Mouse (Mus musculus) embryonic stem cell, embryonic (primary cell): ENCODE results near the gene Mosmo.

ENCODE experiments used
- CTCF ChIA-PET, 4 experiments: fragments of 300-600 bp in 2 of 4; fragments of 350-600 bp in 2 of 4; sonication (Branson Sonifier 250); formaldehyde crosslinking; loops; one replicate each; lab custom pipeline; 2022; ENCODE audit warnings: inconsistent platforms in 2 of 4; lab: Charles Lee
- POLR2A ChIA-PET, 4 experiments: fragments of 300-600 bp in 2 of 4; fragments of 350-600 bp in 2 of 4; sonication (Branson Sonifier 250); formaldehyde crosslinking; loops; one replicate each; lab custom pipeline; 2022; ENCODE audit warnings: antibody characterized with exemption in 4 of 4, inconsistent platforms in 1 of 4; lab: Charles Lee

Mosmo gene

GRCm38 (mm10) chr7:120690634-120691033 is 13.2 kb downstream of the Mosmo start:
- CTCF ChIA-PET: interaction anchor here in 3 of 4 experiments (0.5 to 1.5 kb wide), 9 partner anchors 12 to 48 kb away, joined by 3 to 8 read pairs (median 4); partner anchors contain the start of gene Pdzd9 (in 1 of the 3)
- POLR2A ChIA-PET: interaction anchor here in 3 of 4 experiments (0.7 to 4.2 kb wide), 6 partner anchors 12 to 49 kb away, joined by 3 to 18 read pairs (median 4); partner anchors contain the start of gene Vwa3a (in 1 of the 3)

- ChIA-PET CTCF (interaction anchor here in 1 of 4 experiments (0.9 to 1.0 kb wide), 2 partner anchors 19 to 59 kb away, joined by 3 to 4 read pairs; partner anchors contain the start of gene Uqcrc2), POLR2A (interaction anchor here in 3 of 4 experiments (0.7 to 2.9 kb wide), 5 partner anchors 19 to 44 kb away, joined by 3 to 7 read pairs (median 5); no protein-coding TSS in a partner anchor)
Observed at GRCm38 (mm10) chr7:120693831-120694375, 16.5 kb downstream of the Mosmo start.

GRCm38 (mm10) chr7:120695196-120695595 is 17.8 kb downstream of the Mosmo start:
- POLR2A ChIA-PET: interaction anchor here (0.5 to 2.1 kb wide), 23 partner anchors 8 to 474 kb away, joined by 3 to 12 read pairs (median 4); partner anchors contain the start of genes Vwa3a (in 2 of the 4), Cdr2 (in 1 of the 4) and Mfsd13b (in 1 of the 4)
- CTCF ChIA-PET: interaction anchor here in 2 of 4 experiments (0.8 to 1.1 kb wide), 3 partner anchors 32 to 52 kb away, joined by 3 read pairs; no protein-coding TSS in a partner anchor

GRCm38 (mm10) chr7:120695641-120696040 is 18.2 kb downstream of the Mosmo start:
- ChIA-PET CTCF (interaction anchor here in 1 of 4 experiments (1.0 to 1.1 kb wide), 2 partner anchors 32 to 53 kb away, joined by 3 read pairs; no protein-coding TSS in a partner anchor), POLR2A (interaction anchor here (0.5 to 2.1 kb wide), 25 partner anchors 8 to 474 kb away, joined by 3 to 12 read pairs (median 4); partner anchors contain the start of genes Vwa3a (in 2 of the 4), Cdr2 (in 1 of the 4) and Mfsd13b (in 1 of the 4))

- CTCF ChIA-PET: no interaction called here
- POLR2A ChIA-PET: interaction anchor here in 3 of 4 experiments (0.6 to 2.1 kb wide), 7 partner anchors 17 to 43 kb away, joined by 3 to 12 read pairs (median 7); partner anchors contain the start of gene Vwa3a (in 1 of the 3)
Observed at GRCm38 (mm10) chr7:120696331-120696730, 18.9 kb downstream of the Mosmo start.

- ChIA-PET CTCF (no interaction called here), POLR2A (interaction anchor here in 3 of 4 experiments (0.6 to 2.2 kb wide), 7 partner anchors 8 to 43 kb away, joined by 3 to 12 read pairs (median 4); no protein-coding TSS in a partner anchor)
Observed at GRCm38 (mm10) chr7:120699586-120699985, 22.2 kb downstream of the Mosmo start.

- ChIA-PET POLR2A (interaction anchor here in 2 of 4 experiments (0.7 to 3.0 kb wide), 5 partner anchors 9 to 19 kb away, joined by 3 to 13 read pairs (median 3); no protein-coding TSS in a partner anchor), CTCF (no interaction called here)
Observed at GRCm38 (mm10) chr7:120703888-120704287, 26.5 kb downstream of the Mosmo start.

- ChIA-PET CTCF (no interaction called here), POLR2A (interaction anchor here in 2 of 4 experiments (0.8 to 2.6 kb wide), 6 partner anchors 10 to 26 kb away, joined by 3 to 12 read pairs (median 8); no protein-coding TSS in a partner anchor)
Observed at GRCm38 (mm10) chr7:120712071-120712470, 34.7 kb downstream of the Mosmo start.

GRCm38 (mm10) chr7:120713225-120713624 is 35.8 kb downstream of the Mosmo start:
- ChIA-PET CTCF (interaction anchor here (0.5 to 1.6 kb wide), 8 partner anchors 12 to 113 kb away, joined by 3 to 8 read pairs (median 4); no protein-coding TSS in a partner anchor), POLR2A (interaction anchor here (0.6 to 2.6 kb wide), 42 partner anchors 9 to 1345 kb away, joined by 3 to 17 read pairs (median 5); partner anchors contain the start of genes Eef2k (in 1 of the 4), Mfsd13b (in 1 of the 4), Uqcrc2 (in 1 of the 4) and Vwa3a (in 1 of the 4))

GRCm38 (mm10) chr7:120713951-120714350 is 36.5 kb downstream of the Mosmo start:
- CTCF ChIA-PET: interaction anchor here in 2 of 4 experiments (1.0 to 1.6 kb wide), 5 partner anchors 13 to 113 kb away, joined by 3 to 6 read pairs (median 4); no protein-coding TSS in a partner anchor
- POLR2A ChIA-PET: interaction anchor here (0.6 to 2.6 kb wide), 40 partner anchors 8 to 1129 kb away, joined by 3 to 17 read pairs (median 6); partner anchors contain the start of genes Eef2k (in 1 of the 4), Mfsd13b (in 1 of the 4), Mosmo (in 1 of the 4) and Uqcrc2 (in 1 of the 4)

- ChIA-PET POLR2A (interaction anchor here in 2 of 4 experiments (0.9 to 2.6 kb wide), 4 partner anchors 13 to 25 kb away, joined by 3 to 7 read pairs (median 6); no protein-coding TSS in a partner anchor), CTCF (interaction anchor here in 1 of 4 experiments (2.5 kb wide), 1 partner anchor 10 kb away, joined by 10 read pairs; no protein-coding TSS in a partner anchor)
Observed at GRCm38 (mm10) chr7:120717261-120717660, 39.8 kb downstream of the Mosmo start.

GRCm38 (mm10) chr7:120721051-120721450 is 43.6 kb downstream of the Mosmo start:
- ChIA-PET CTCF (no interaction called here), POLR2A (interaction anchor here in 2 of 4 experiments (1.0 to 7.1 kb wide), 8 partner anchors 7 to 110 kb away, joined by 3 to 57 read pairs (median 4); partner anchors contain the start of gene Vwa3a (in 2 of the 2))

GRCm38 (mm10) chr7:120721456-120721855 is 44.0 kb downstream of the Mosmo start:
- CTCF ChIA-PET: no interaction called here
- POLR2A ChIA-PET: interaction anchor here in 2 of 4 experiments (0.6 to 7.1 kb wide), 12 partner anchors 8 to 1158 kb away, joined by 3 to 57 read pairs (median 4); partner anchors contain the start of genes Vwa3a (in 2 of the 2) and Pdzd9 (in 1 of the 2)

GRCm38 (mm10) chr7:120722063-120722462 is 44.6 kb downstream of the Mosmo start:
- POLR2A ChIA-PET: interaction anchor here in 3 of 4 experiments (0.6 to 7.1 kb wide), 15 partner anchors 8 to 1158 kb away, joined by 3 to 57 read pairs (median 3); partner anchors contain the start of genes Vwa3a (in 2 of the 3) and Pdzd9 (in 1 of the 3)
- CTCF ChIA-PET: interaction anchor here in 2 of 4 experiments (0.6 kb wide), 2 partner anchors 187 to 394 kb away, joined by 5 to 10 read pairs; no protein-coding TSS in a partner anchor

- POLR2A ChIA-PET: interaction anchor here (0.6 to 7.1 kb wide), 10 partner anchors 9 to 827 kb away, joined by 3 to 57 read pairs (median 6); partner anchors contain the start of genes Vwa3a (in 2 of the 4) and Lyrm1 (in 1 of the 4)
Observed at GRCm38 (mm10) chr7:120722839-120723278, 45.4 kb downstream of the Mosmo start.

GRCm38 (mm10) chr7:120727581-120727980 is 50.2 kb downstream of the Mosmo start:
- CTCF ChIA-PET: interaction anchor here in 3 of 4 experiments (0.6 to 2.1 kb wide), 16 partner anchors 10 to 305 kb away, joined by 3 to 17 read pairs (median 4); partner anchors contain the start of genes Vwa3a (in 2 of the 3) and Pdzd9 (in 1 of the 3)
- POLR2A ChIA-PET: interaction anchor here (0.6 to 7.1 kb wide), 8 partner anchors 10 to 49 kb away, joined by 3 to 57 read pairs (median 6); partner anchors contain the start of gene Vwa3a (in 3 of the 4)

More at GRCm38 (mm10) chr7:120722839-120723278, 45.4 kb downstream of the Mosmo start:
- CTCF ChIA-PET: no interaction called here

GRCm38 (mm10) chr7:120729635-120730034 is 52.2 kb downstream of the Mosmo start:
- ChIA-PET CTCF (interaction anchor here in 1 of 4 experiments (0.7 kb wide), 1 partner anchor 10 kb away, joined by 3 read pairs; no protein-coding TSS in a partner anchor), POLR2A (interaction anchor here in 2 of 4 experiments (0.5 to 1.2 kb wide), 3 partner anchors 8 to 34 kb away, joined by 3 to 4 read pairs (median 3); no protein-coding TSS in a partner anchor)
